Mouse (Mus musculus) kidney, adult 18-20 months (tissue): Measurements from ENCODE around the gene Pef1.

Source experiments
- DNase-seq: peaks from one replicate; pipeline ENCODE4 v3.0.0; 2021

Pef1 gene

GRCm38 (mm10) chr4:130102111-130102651 is at the start of gene Pef1:
Gene Pef1 (plus strand): TSS chr4:130102558.
- DNase-seq, result no peak

- DNase-seq, result no peak
These were observed 49.2 kb upstream of the Pef1 start for GRCm38 (mm10) chr4:130053111-130053510.

- DNase-seq, result no peak
These were observed 47.6 kb upstream of the Pef1 start for GRCm38 (mm10) chr4:130054727-130055126.

- DNase-seq, result no peak
These were observed 47.0 kb upstream of the Pef1 start for GRCm38 (mm10) chr4:130055160-130056010.

- DNase-seq, result no peak
These were observed 46.4 kb upstream of the Pef1 start for GRCm38 (mm10) chr4:130056011-130056322.

- no peak for DNase-seq
These were observed 45.9 kb upstream of the Pef1 start for GRCm38 (mm10) chr4:130056471-130056870.

- DNase-seq, result no peak
These were observed 41.4 kb upstream of the Pef1 start for GRCm38 (mm10) chr4:130060937-130061336.

- no peak for DNase-seq
These were observed 39.2 kb upstream of the Pef1 start for GRCm38 (mm10) chr4:130063191-130063590.

- DNase-seq, result peak; percentile 41
These were observed 35.5 kb upstream of the Pef1 start for GRCm38 (mm10) chr4:130066816-130067215.

GRCm38 (mm10) chr4:130070523-130070922 is 31.8 kb upstream of the Pef1 start:
- no peak for DNase-seq

- no peak for DNase-seq
These were observed 30.6 kb upstream of the Pef1 start for GRCm38 (mm10) chr4:130071758-130072157.

GRCm38 (mm10) chr4:130073367-130073766 is 29.0 kb upstream of the Pef1 start:
- DNase-seq, result no peak

GRCm38 (mm10) chr4:130074761-130075515 is 27.4 kb upstream of the Pef1 start:
- DNase-seq, result peak; percentile 76

- DNase-seq, result no peak
These were observed 25.5 kb upstream of the Pef1 start for GRCm38 (mm10) chr4:130076856-130077255.

GRCm38 (mm10) chr4:130078816-130079485 is 23.4 kb upstream of the Pef1 start:
- no peak for DNase-seq

GRCm38 (mm10) chr4:130079521-130079920 is 22.8 kb upstream of the Pef1 start:
- DNase-seq, result no peak

- peak; percentile 86 for DNase-seq
These were observed 20.8 kb upstream of the Pef1 start for GRCm38 (mm10) chr4:130081345-130082190.

GRCm38 (mm10) chr4:130082211-130082610 is 20.1 kb upstream of the Pef1 start:
- no peak for DNase-seq

GRCm38 (mm10) chr4:130084331-130084945 is 17.9 kb upstream of the Pef1 start:
- DNase-seq, result no peak

- no peak for DNase-seq
These were observed 17.0 kb upstream of the Pef1 start for GRCm38 (mm10) chr4:130085246-130085820.

GRCm38 (mm10) chr4:130087293-130087692 is 15.1 kb upstream of the Pef1 start:
- DNase-seq, result peak; percentile 95

- no peak for DNase-seq
These were observed 7.2 kb upstream of the Pef1 start for GRCm38 (mm10) chr4:130095137-130095536.
